Mouse (Mus musculus) C2C12 (cell line): ENCODE results near the gene Nos1.

Experiments used
- CEBPB ChIP-seq: IDR thresholded peaks from one replicate; pipeline ENCODE4 v1.6.1; 2011; ENCODE audit warnings: low read depth, mild to moderate bottlenecking, control low read depth, moderate library complexity
- CTCF ChIP-seq: IDR thresholded peaks from one replicate; pipeline ENCODE4 v1.5.1; 2011; ENCODE audit not compliant: control insufficient read depth, insufficient read depth, insufficient read length

DNA sequence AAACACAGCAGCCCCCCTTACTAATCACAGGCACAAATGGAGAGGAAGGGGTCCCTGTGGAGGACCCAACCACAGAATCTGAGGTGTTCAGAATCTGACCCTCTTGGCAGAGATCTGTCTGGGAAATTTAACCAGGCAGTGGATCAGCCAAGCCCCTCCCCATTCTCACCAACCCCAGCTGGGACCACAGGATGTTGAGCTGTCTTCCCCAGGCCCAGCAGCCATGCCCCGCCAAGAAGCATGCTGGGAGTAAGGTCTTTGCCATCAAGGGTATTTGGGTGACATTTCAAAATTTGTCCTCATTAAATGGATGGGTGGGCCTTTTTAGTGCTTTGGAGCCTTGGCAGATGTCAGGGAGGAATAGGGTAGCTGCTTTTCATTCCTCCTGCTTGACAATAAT, 173.6 kb downstream of the Nos1 start:
- TF ChIP-seq CTCF (no peak), CEBPB (no peak)
